27 mouse cellular contexts compared by ENCODE assay signal in genomic region chr2:61759234-61759855, GRCm38 (mm10). TPM values are rescaled to one million over a fixed set of nuclear protein-coding genes. Genes with fewer than 3 reads are reported as not detected.
DNase-seq lines count a peak whose midpoint lies in the region; ATAC-seq lines count a peak whose summit lies in the region.
"Had no signal": no experiment of that assay in that cellular context is flagged by ENCODE, and none has a peak within 500 bp of the region (broad histone marks: within the 10 kb centered on the region; RNA-seq: fewer than 3 reads in every experiment).

No protein-coding gene starts in this region.

- H3K36me3 ChIP-seq in liver, embryonic 12.5 days, result peaks cover 14% of the 10 kb centered on the region
- H3K36me3 ChIP-seq in liver, embryonic 16.5 days (ENCODE audit: control insufficient read depth, insufficient read depth), result no peaks in the 10 kb centered on the region
- H3K36me3 ChIP-seq: embryonic facial prominence, embryonic 12.5 days; hindbrain, embryonic 12.5 days had no signal

- intact Hi-C loops in heart, postnatal 10 days (cut with DNase I), result no loop called here

- no peaks in the 10 kb centered on the region for H3K9me3 ChIP-seq in liver, embryonic 12.5 days (replicated peaks)
- H3K9me3 ChIP-seq in liver, embryonic 16.5 days (replicated peaks; ENCODE audit: control insufficient read depth, low read length), result no peaks in the 10 kb centered on the region
- H3K9me3 ChIP-seq: embryonic facial prominence, embryonic 12.5 days; forebrain, embryonic 13.5 days; heart, embryonic 12.5 days; hindbrain, embryonic 12.5 days had no signal

- H3K27ac ChIP-seq in liver, embryonic 12.5 days, result peak overlapping the region; percentile 81
- peak overlapping the region; percentile 5; the same call in 1 of the 2 replicates for H3K27ac ChIP-seq in liver, embryonic 16.5 days (ENCODE audit: low read length)
- H3K27ac ChIP-seq: embryonic facial prominence, embryonic 12.5 days; forebrain, embryonic 13.5 days; hindbrain, embryonic 12.5 days; hindbrain, postnatal 0 days had no signal

- no peak overlapping the region for H3K9ac ChIP-seq in liver, embryonic 12.5 days
- H3K9ac ChIP-seq in liver, embryonic 16.5 days (ENCODE audit: low read depth, low read length), result no peak overlapping the region
- H3K9ac ChIP-seq: embryonic facial prominence, embryonic 12.5 days; forebrain, embryonic 13.5 days; forebrain, postnatal 0 days; heart, embryonic 12.5 days; hindbrain, embryonic 12.5 days had no signal

- ATAC-seq in liver, embryonic 12.5 days, result peak; percentile 79
- ATAC-seq in liver, embryonic 16.5 days (ENCODE audit: low read depth), result peak; percentile 69
- ATAC-seq: activated CD4-positive, CD25-positive, alpha-beta regulatory T cell, adult 4 months; forebrain, embryonic 13.5 days; forebrain, postnatal 0 days; hindbrain, postnatal 0 days; Patski had no signal

- H3K4me2 ChIP-seq in liver, embryonic 12.5 days, result peak overlapping the region; percentile 46
- no peak overlapping the region for H3K4me2 ChIP-seq in liver, embryonic 16.5 days (ENCODE audit: low read depth, low read length)
- H3K4me2 ChIP-seq: embryonic facial prominence, embryonic 12.5 days; forebrain, embryonic 13.5 days; heart, embryonic 12.5 days; hindbrain, embryonic 12.5 days had no signal

- peak; percentile 72 for DNase-seq in heart, adult 11 months
- no peak for DNase-seq in heart, postnatal 10 days
- peak; percentile 60 for DNase-seq in A20 (ENCODE audit: low read depth, low spot score)
- DNase-seq in cerebellum, adult 8-10 months, result no peak
- DNase-seq in right cerebral cortex, postnatal 36 days (ENCODE audit: low spot score in 2 of 2), result no peak
- no peak for DNase-seq in cerebellum, postnatal 36 days
- DNase-seq: cerebellum, adult 11-12 months; cerebellum, postnatal 10 days; forebrain, postnatal 0 days; gastrocnemius, postnatal 14 days; heart, postnatal 36 days had no signal

- no peaks in the 10 kb centered on the region for H3K27me3 ChIP-seq in liver, embryonic 12.5 days (replicated peaks)
- no peaks in the 10 kb centered on the region for H3K27me3 ChIP-seq in liver, embryonic 16.5 days (ENCODE audit: control insufficient read depth, insufficient read depth, low read depth, low read length)
- H3K27me3 ChIP-seq: CH12.LX; embryonic facial prominence, embryonic 12.5 days; forebrain, embryonic 13.5 days; heart, embryonic 12.5 days; hindbrain, embryonic 12.5 days; Patski had no signal

- 70% methylated on average over 5 of the region's 5 CpGs for WGBS in liver, embryonic 12.5 days (ENCODE audit: insufficient replicate concordance)
- 75% methylated on average over 5 of the region's 5 CpGs for WGBS in liver, embryonic 16.5 days (ENCODE audit: insufficient replicate concordance)

- H3K4me1 ChIP-seq in liver, embryonic 12.5 days, result peaks cover 35% of the 10 kb centered on the region
- peaks cover 10% of the 10 kb centered on the region for H3K4me1 ChIP-seq in liver, embryonic 16.5 days (ENCODE audit: control insufficient read depth, low read depth, low read length)
- H3K4me1 ChIP-seq: embryonic facial prominence, embryonic 12.5 days; hindbrain, embryonic 12.5 days had no signal

- H3K4me3 ChIP-seq in liver, embryonic 12.5 days, result no peak overlapping the region
- no peak overlapping the region for H3K4me3 ChIP-seq in liver, embryonic 16.5 days (ENCODE audit: low read depth, low read length)
- H3K4me3 ChIP-seq: embryonic facial prominence, embryonic 12.5 days; forebrain, embryonic 13.5 days; heart, embryonic 12.5 days; hindbrain, embryonic 12.5 days had no signal

RNA-seq across cellular contexts. Expression of gene Tbr1, which starts 43.4 kb away (rescaled TPM):
- not detected for total RNA-seq in heart, postnatal 10 days (2021)
- polyA plus RNA-seq in liver, embryonic 12.5 days (2016; fragmentation: Nextera tagmentation; extraction: Ambion mirVana), result not detected in 2 replicates
- polyA plus RNA-seq in liver, embryonic 16.5 days (2015; fragmentation: Nextera tagmentation; extraction: Ambion mirVana), result not detected in 2 replicates
- total RNA-seq: adrenal gland, adult 18-20 months; common myeloid progenitor, adult 5-6 weeks; gastrocnemius, adult 18-20 months; heart, adult 8-10 months had no signal
- polyA plus RNA-seq: activated CD4-positive, CD25-positive, alpha-beta regulatory T cell, adult 4 months; gonadal fat pad, adult 2 months; heart, embryonic 12.5 days; heart, embryonic 16.5 days had no signal

RNA-seq across cellular contexts. Expression of gene Psmd14, which starts 47.9 kb away (rescaled TPM):
- 10 to 100 TPM; 74.8 to 82.0 TPM for total RNA-seq in heart, postnatal 10 days (2021)
- 189 and 193 TPM in 2 replicates for polyA plus RNA-seq in liver, embryonic 12.5 days (2016; fragmentation: Nextera tagmentation; extraction: Ambion mirVana)
- polyA plus RNA-seq in liver, embryonic 16.5 days (2015; fragmentation: Nextera tagmentation; extraction: Ambion mirVana), result 88.3 and 101 TPM in 2 replicates

Comparison
In these comparisons a context has a peak if more than half of its experiments do, and no peak if none do; other contexts are left out.
1. DNase-seq: peak in heart, adult 11 months (single experiment) and A20 (single experiment); none in heart, postnatal 10 days (0 of 2), cerebellum, adult 8-10 months (single experiment), right cerebral cortex, postnatal 36 days (0 of 2) and cerebellum, postnatal 36 days (0 of 2).